Mouse (Mus musculus) embryonic facial prominence, embryonic 11.5 days (tissue): ENCODE data around the gene Exoc2. TPM values are rescaled to one million over a fixed set of nuclear protein-coding genes. Genes with fewer than 3 reads are reported as not detected.

Experiments used
- ATAC-seq: fragments of 200-750 bp; cut with Nextera tagmentation; replicated peaks from 2 replicates; pipeline ENCODE4 v1.8.0; 2017; ENCODE audit warnings: low read depth; ENCODE audit not compliant: insufficient number of reproducible peaks, low FRiP score, low TSS enrichment
- DNase-seq: peaks from one replicate; pipeline ENCODE4 v3.0.0-alpha.2; 2015; ENCODE audit warnings: low spot score
- H3K27ac ChIP-seq: fragments of 300-500 bp; sonication (generic); replicated peaks from 2 replicates; pipeline ENCODE4 v1.5.1; 2014; ENCODE audit warnings: mild to moderate bottlenecking, low read depth, low read length, control low read depth
- H3K27me3 ChIP-seq: fragments of 300-500 bp; sonication (generic); 2 replicates; pipeline ENCODE4 v1.6.1; 2014; ENCODE audit warnings: mild to moderate bottlenecking, low read length, moderate library complexity, mixed read lengths; ENCODE audit not compliant: control insufficient read depth, insufficient read depth
- H3K36me3 ChIP-seq: fragments of 300-500 bp; sonication (generic); replicated peaks from 2 replicates; pipeline ENCODE4 v1.6.1; 2014; ENCODE audit warnings: low read depth, mild to moderate bottlenecking, low read length, moderate library complexity, mixed read lengths; ENCODE audit not compliant: control insufficient read depth, insufficient read depth
- H3K4me1 ChIP-seq: fragments of 300-500 bp; sonication (generic); 2 replicates; pipeline ENCODE4 v1.6.1; 2014; ENCODE audit warnings: low read length, mixed read lengths; ENCODE audit not compliant: control insufficient read depth, insufficient read depth
- H3K4me2 ChIP-seq: fragments of 300-500 bp; sonication (generic); 2 replicates; pipeline ENCODE4 v1.6.1; 2014; ENCODE audit warnings: low read depth, mild to moderate bottlenecking, control low read depth, low read length, moderate library complexity
- H3K4me3 ChIP-seq: fragments of 300-500 bp; sonication (generic); 2 replicates; pipeline ENCODE4 v1.5.1; 2014; ENCODE audit warnings: low read depth, low read length, control low read depth
- H3K9ac ChIP-seq: fragments of 300-500 bp; sonication (generic); replicated peaks from 2 replicates; pipeline ENCODE4 v1.6.1; 2014; ENCODE audit warnings: mild to moderate bottlenecking, control low read depth, low read length
- H3K9me3 ChIP-seq: fragments of 300-500 bp; sonication (generic); replicated peaks from 2 replicates; pipeline ENCODE4 v1.6.1; 2016; ENCODE audit warnings: mild to moderate bottlenecking, low read length, inconsistent platforms, mixed read lengths; ENCODE audit not compliant: control insufficient read depth
- WGBS: fragments of 180-500 bp; shearing (Covaris S2); extraction: QIAGEN DNeasy Blood & Tissue Kit; methylation state at CpG from one replicate; pipeline ENCODE4 v1.1.7; 2014; 5-methylcytosine and 5-hydroxymethylcytosine counted together
- polyA plus RNA-seq: library from polyadenylated mRNA; unstranded; fragments of >200 nt; fragmentation: Nextera tagmentation; extraction: Ambion mirVana; gene quantifications from 2 replicates; pipeline ENCODE4 v1.2.1, GENCODE M21; 2014

The Exoc2 gene
- polyA plus RNA-seq, 1 experiment from 2014 or later, result 43.8 TPM

DNA sequence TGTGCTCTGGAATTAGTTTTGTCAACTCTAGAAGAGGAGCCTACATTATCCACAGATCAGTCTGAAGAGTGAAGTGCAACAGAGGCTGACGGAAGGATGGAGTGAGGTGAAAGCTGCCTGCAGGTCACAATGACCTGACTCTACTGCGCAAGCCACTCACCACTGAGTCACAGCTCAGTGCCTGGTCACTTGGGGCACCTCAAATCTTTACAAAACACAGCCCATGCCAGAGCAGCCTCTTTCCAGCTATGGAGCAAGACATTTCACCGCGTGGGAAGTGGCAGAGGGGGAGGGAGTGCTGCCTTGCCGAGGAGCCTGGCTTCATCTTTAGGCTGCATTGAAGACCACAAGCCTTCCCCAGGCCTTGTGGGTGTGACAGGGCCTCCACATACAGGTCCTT lies 159.6 kb downstream of the Exoc2 start:
- no peaks in the 10 kb centered on the region for H3K27me3 ChIP-seq
- H3K9me3 ChIP-seq, result no peaks in the 10 kb centered on the region
- no peak overlapping the region for H3K27ac ChIP-seq
- H3K4me3 ChIP-seq, result no peak overlapping the region
- no peaks in the 10 kb centered on the region; the same call in 1 of the 2 replicates for H3K36me3 ChIP-seq
- DNase-seq, result no peak
- no peaks in the 10 kb centered on the region for H3K4me1 ChIP-seq
- H3K9ac ChIP-seq, result no peak overlapping the region
- no peak overlapping the region for H3K4me2 ChIP-seq
- 87% methylated on average over 5 of the region's 5 CpGs for WGBS
- ATAC-seq, result no peak

DNA sequence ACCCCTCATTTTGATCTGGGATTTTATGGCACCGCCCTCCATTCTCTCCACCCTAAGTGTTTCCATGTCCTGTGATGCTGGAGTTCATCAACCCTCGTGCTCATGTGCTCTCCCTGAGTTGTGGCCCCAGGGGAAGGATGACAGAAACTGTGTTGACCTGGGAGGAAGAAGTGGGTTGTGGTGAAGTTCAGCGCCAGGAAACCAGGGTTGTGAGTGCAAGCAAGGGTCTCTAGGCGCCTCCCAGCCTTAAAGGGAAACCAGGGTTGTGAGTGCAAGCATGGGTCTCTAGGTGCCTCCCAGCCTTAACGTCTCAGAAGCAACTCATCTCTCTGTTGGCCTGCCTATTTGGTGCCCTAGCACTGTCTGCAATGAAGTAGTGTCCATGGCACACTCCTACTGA lies 160.4 kb downstream of the Exoc2 start:
- Histone ChIP-seq H3K9me3 (no peaks in the 10 kb centered on the region), H3K27ac (no peak overlapping the region), H3K4me1 (no peaks in the 10 kb centered on the region), H3K9ac (no peak overlapping the region), H3K4me3 (no peak overlapping the region), H3K27me3 (no peaks in the 10 kb centered on the region), H3K36me3 (no peaks in the 10 kb centered on the region), H3K4me2 (no peak overlapping the region)
- DNase-seq (no peak), ATAC-seq (no peak)
- WGBS, result 76% methylated on average over 5 of the region's 5 CpGs

DNA sequence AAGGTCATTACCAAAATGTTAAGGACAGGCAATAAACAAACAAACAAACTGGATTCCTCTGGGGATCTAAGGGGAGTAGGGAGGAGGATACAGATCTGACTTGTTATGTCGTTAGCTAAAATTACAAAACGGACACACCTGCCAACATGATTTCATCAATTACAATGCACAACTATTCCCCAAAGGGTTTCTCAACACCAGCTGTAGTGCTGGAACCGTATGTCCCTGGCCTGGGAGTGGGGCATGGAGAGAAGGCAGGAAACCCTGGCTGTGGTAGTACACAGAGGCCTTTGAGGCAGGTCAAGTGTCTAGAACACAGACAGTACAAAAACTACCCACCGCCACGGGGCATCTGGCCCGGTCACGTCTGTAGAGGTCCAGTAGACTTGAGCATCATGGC lies 164.7 kb downstream of the Exoc2 start:
- H3K27ac ChIP-seq, result no peak overlapping the region
- no peaks in the 10 kb centered on the region for H3K27me3 ChIP-seq
- H3K4me2 ChIP-seq, result no peak overlapping the region
- 77% methylated on average over 7 of the region's 7 CpGs for WGBS
- no peaks in the 10 kb centered on the region for H3K4me1 ChIP-seq
- no peak overlapping the region for H3K4me3 ChIP-seq
- no peaks in the 10 kb centered on the region for H3K36me3 ChIP-seq
- ATAC-seq, result no peak
- H3K9me3 ChIP-seq, result no peaks in the 10 kb centered on the region
- no peak overlapping the region for H3K9ac ChIP-seq
- DNase-seq, result no peak

DNA sequence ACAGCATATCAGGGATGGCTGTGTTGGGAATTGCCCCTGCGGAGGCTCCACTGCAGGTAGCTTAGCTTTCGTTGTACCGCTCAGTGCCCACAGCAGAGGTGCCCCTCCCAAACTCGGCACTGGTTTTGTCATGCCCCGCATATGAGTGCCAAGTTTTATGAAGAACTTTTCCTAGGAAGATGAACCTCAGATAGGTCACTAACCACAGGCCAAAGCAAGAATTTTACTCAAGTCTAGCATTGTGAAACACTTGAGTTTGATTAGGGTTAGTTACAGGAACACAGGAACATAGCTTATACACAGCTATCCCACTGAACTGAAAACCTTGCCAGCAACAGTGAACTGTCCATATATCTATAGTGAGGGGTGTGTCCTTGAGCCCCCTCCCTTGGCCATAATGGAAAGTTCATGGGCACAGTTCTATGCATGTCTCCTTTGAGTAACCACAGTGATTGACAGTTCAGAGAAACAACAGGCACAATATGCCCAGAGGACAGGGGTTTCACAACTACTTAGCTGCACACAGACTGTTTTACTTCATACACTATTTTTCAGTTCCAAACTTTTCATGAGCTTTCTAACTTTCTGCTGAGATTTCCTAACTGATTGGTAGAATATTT lies 171.4 kb downstream of the Exoc2 start:
- no peaks in the 10 kb centered on the region for H3K4me1 ChIP-seq
- DNase-seq, result no peak
- no peaks in the 10 kb centered on the region for H3K36me3 ChIP-seq
- no peak overlapping the region for H3K9ac ChIP-seq
- no peaks in the 10 kb centered on the region for H3K9me3 ChIP-seq
- no peaks in the 10 kb centered on the region for H3K27me3 ChIP-seq
- no peak overlapping the region for H3K27ac ChIP-seq
- H3K4me3 ChIP-seq, result no peak overlapping the region
- no peak for ATAC-seq
- WGBS, result 90% methylated on average over 5 of the region's 5 CpGs
- H3K4me2 ChIP-seq, result no peak overlapping the region

DNA sequence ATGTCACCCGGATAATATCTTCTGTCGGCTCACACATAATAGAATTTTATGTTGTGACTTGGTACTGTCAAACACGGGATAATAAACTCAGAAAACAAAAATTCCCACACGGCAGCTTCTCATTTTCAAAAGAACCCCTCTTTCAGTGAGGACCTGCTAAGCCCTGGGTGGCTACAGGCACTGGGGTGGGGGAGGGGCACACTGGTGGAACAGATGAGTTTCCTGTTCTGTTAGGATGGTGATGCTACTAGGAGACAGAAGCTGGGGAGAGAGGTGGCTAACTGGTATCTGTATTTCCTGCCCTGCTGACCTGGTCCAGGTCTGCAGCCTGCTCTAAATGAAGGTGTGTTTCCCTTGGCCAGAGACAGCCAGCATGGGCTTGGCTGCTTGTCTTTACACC lies 172.0 kb downstream of the Exoc2 start:
- no peaks in the 10 kb centered on the region for H3K4me1 ChIP-seq
- no peaks in the 10 kb centered on the region for H3K9me3 ChIP-seq
- no peak overlapping the region for H3K4me3 ChIP-seq
- H3K9ac ChIP-seq, result no peak overlapping the region
- WGBS, result 71% methylated on average over 4 of the region's 4 CpGs
- no peaks in the 10 kb centered on the region for H3K27me3 ChIP-seq
- no peak overlapping the region for H3K27ac ChIP-seq
- ATAC-seq, result no peak
- no peaks in the 10 kb centered on the region for H3K36me3 ChIP-seq
- no peak for DNase-seq
- H3K4me2 ChIP-seq, result no peak overlapping the region

DNA sequence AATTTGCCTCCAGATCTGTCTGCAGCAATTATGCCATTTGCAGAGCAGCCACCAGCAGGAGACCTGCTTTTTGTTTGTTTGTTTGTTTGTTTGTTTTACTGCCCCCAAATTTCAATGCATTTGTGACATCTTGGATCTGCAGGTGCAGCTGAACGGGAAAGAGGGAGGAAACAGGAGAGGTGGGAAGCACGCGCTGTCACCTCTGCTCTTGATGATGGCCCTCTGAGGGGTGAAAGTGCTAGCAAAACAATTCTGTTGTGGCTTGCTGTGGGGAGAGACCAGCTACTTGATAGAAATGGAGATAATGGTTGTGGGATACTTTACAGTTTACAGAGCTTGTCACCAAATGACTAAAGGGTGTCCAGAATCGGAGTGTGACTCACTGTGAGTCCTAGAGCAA lies 177.9 kb downstream of the Exoc2 start:
- Histone ChIP-seq H3K4me3 (no peak overlapping the region), H3K27me3 (no peaks in the 10 kb centered on the region), H3K9ac (no peak overlapping the region), H3K27ac (no peak overlapping the region), H3K9me3 (no peaks in the 10 kb centered on the region), H3K4me1 (no peaks in the 10 kb centered on the region), H3K36me3 (no peaks in the 10 kb centered on the region), H3K4me2 (no peak overlapping the region)
- no peak for ATAC-seq
- no peak for DNase-seq
- WGBS, result 87% methylated on average over 4 of the region's 4 CpGs

DNA sequence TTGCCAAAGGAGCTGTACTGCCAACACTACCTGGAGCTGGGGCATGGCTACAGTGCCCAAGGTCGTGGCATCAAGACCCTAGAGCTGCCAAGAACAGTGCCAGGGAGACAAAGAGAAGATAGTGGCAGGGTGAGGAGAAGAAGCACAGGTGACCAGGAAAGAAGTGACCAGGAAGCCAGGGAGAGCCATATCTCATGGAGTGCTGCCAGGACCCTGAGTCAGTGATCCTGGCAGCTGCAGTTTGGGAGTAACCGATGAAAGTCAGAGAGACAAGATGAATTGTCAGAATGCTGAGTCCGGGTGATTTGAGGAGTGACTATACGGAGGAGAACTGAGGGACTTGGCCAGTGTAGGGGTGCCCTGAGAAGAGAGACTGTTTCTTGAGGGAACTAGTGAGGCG lies 180.3 kb downstream of the Exoc2 start:
- H3K27ac ChIP-seq, result no peak overlapping the region

DNA sequence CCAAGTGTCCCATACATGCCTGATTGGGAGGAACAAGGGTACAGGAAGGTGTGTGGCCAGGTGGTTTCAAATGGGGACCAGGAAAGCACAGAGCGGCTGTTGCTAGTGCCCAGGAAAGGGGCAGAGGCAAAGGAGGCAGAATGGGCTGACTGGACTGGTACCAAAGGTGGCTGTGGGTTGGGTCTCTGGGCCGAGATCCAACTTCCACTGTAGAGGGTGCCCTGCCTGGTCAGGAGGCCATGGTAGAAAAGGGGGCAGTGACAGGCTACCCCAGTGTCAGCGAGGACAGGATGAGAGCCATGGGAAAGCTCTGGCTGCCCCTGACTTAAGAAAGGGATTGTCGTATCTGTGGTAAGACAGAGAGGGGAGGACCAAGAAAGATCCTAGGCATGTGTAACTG lies 180.7 kb downstream of the Exoc2 start:
- no peak for ATAC-seq
- Histone ChIP-seq H3K27ac (no peak overlapping the region), H3K4me2 (no peak overlapping the region), H3K27me3 (no peaks in the 10 kb centered on the region), H3K4me3 (no peak overlapping the region), H3K9ac (no peak overlapping the region), H3K9me3 (no peaks in the 10 kb centered on the region), H3K4me1 (no peaks in the 10 kb centered on the region), H3K36me3 (no peaks in the 10 kb centered on the region)
- 90% methylated on average over 4 of the region's 4 CpGs for WGBS
- no peak for DNase-seq

More for the DNA sequence above, 180.3 kb downstream of the Exoc2 start:
- H3K4me3 ChIP-seq, result no peak overlapping the region
- no peaks in the 10 kb centered on the region for H3K36me3 ChIP-seq
- H3K9ac ChIP-seq, result no peak overlapping the region
- no peaks in the 10 kb centered on the region for H3K9me3 ChIP-seq
- H3K4me2 ChIP-seq, result no peak overlapping the region
- ATAC-seq (no peak), DNase-seq (no peak)
- WGBS, result 87% methylated on average over 5 of the region's 5 CpGs
- no peaks in the 10 kb centered on the region for H3K4me1 ChIP-seq
- H3K27me3 ChIP-seq, result no peaks in the 10 kb centered on the region
